Mouse (Mus musculus) cerebellum, adult 2 months (tissue): ENCODE measurements around the gene Prss12. TPM values are rescaled to one million over a fixed set of nuclear protein-coding genes. Genes with fewer than 3 reads are reported as not detected.
A peak's percentile ranks its signal among the peaks of the same experiment; 100 is the strongest.

Experiments used
- DNase-seq, 2 experiments: peaks; one replicate each; pipeline ENCODE4 v3.0.0; 2021
- H3K27ac ChIP-seq: fragments of 200-500 bp; 2 replicates; pipeline ENCODE4 v1.5.1; 2012; ENCODE audit warnings: low read length, control low read depth, inconsistent platforms; ENCODE audit not compliant: insufficient read depth
- H3K27me3 ChIP-seq: fragments of 200-500 bp; 2 replicates; pipeline ENCODE4 v1.6.1; 2012; ENCODE audit warnings: inconsistent platforms, mild to moderate bottlenecking, low read length, moderate library complexity; ENCODE audit not compliant: control insufficient read depth, insufficient read depth
- H3K4me1 ChIP-seq: fragments of 200-500 bp; 2 replicates; pipeline ENCODE4 v1.6.1; 2011; ENCODE audit warnings: low read length; ENCODE audit not compliant: control insufficient read depth, insufficient read depth
- H3K4me3 ChIP-seq: fragments of 200-500 bp; replicated peaks from 2 replicates; pipeline ENCODE3; 2011; ENCODE audit warnings: mild to moderate bottlenecking, low read depth, low read length, control low read depth; ENCODE audit not compliant: insufficient read depth
- CTCF ChIP-seq: fragments of 200-500 bp; IDR thresholded peaks from 2 replicates; pipeline ENCODE4 v1.5.1; 2011; ENCODE audit warnings: low read depth, mild to moderate bottlenecking, control low read depth, low read length, moderate library complexity, borderline replicate concordance; ENCODE audit not compliant: insufficient read depth
- POLR2A ChIP-seq: fragments of 200-500 bp; IDR thresholded peaks from 2 replicates; pipeline ENCODE4 v1.6.1; 2011; ENCODE audit warnings: low read length, control low read depth, borderline replicate concordance; ENCODE audit not compliant: insufficient read depth
- WGBS: fragments of 180-500 bp; shearing (Covaris S2); methylation state at CpG from one replicate; pipeline ENCODE4 v1.1.7; 2018; 5-methylcytosine and 5-hydroxymethylcytosine counted together
- polyA plus RNA-seq: library from polyadenylated mRNA; depleted of rRNA; stranded (reverse); fragments of >200 nt; gene quantifications from 2 replicates; pipeline ENCODE4 v1.2.3, GENCODE M21; 2012

The Prss12 gene
- polyA plus RNA-seq, 1 experiment, result 2.4 TPM

DNA sequence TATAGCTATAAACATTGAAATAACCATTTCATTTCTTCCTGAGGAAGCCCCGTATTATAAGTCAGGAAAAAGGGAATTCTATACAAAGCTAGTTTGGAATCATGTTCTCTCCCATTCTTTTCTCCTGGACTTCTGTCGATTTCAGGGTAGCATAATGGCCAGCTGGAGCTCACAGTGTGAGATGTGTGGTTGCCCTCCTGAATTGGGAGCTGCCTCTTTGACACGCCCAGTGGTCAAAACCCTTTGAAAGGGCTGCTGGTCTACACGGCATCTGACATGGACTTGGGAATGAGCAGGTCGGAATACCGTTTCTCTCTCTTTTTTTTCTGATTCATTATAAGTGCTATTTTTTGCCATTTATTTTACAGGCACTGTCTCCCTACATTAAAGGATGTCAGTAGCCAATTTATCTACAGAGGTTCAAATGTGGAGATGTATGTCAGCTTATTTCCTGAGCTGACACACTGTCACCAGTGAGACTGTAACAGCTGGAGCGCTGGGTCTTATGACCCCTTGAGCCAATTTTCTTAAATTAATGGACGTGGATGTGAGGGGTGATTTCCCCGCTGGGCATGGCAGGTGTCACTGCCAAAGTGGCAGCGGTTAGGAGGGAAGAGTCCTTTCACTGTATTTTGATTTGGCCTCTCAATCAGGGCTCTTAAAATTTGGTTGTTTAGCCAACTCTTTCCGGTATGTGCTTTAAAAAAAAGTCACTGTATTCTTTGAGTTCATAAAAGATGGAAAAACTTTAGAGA is 79.8 kb downstream of the Prss12 start:
- WGBS, result 16% methylated on average over 11 of the region's 11 CpGs
- TF ChIP-seq CTCF (0 out of 2 replicates have a peak, but pooled peaks have one; percentile 4), POLR2A (no peak)
- DNase-seq, result peak; percentile 50 to 76

DNA sequence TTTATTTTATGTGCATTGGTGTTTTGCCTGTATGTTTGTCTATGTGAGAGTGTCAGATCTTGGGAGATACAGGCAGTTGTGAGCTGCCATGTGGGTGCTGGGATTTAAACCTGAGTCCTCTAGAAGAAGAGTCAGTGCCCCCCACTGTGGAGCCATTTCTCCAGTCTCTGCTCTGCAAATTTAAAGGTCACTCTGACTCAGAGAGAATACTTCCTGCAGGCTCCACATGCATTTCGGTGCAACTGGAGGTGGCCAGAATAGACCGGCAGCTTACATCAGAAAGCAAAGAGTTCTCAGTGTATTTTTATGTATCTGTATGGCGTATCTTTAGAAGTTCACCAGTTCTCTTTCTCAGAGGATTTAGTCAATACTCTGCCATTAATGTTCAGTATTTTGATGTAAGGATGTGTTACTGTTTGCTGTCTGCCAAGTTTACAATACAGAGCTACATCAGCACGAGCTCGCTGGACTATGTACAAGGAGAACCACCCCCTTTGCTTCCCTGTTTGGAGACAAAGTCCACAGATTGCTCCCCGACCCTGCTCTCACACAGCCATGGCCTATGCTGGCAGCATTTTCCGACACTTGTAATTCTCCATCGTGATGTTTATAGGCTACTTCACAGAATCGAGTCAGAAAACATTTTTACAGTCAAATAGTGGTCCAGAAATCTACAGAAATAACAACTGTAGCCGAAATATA is 81.2 kb downstream of the Prss12 start:
- peak overlapping the region; percentile 5; the same call in 1 of the 2 replicates for H3K27ac ChIP-seq
- peak in 1 of 2 experiments; percentile 64 for DNase-seq
- peaks cover 17% of the 10 kb centered on the region for H3K4me1 ChIP-seq
- no peaks in the 10 kb centered on the region for H3K27me3 ChIP-seq
- 59% methylated on average over 10 of the region's 10 CpGs for WGBS
- TF ChIP-seq POLR2A, result no peak
- no peak for TF ChIP-seq CTCF
- no peak overlapping the region for H3K4me3 ChIP-seq

More for the DNA sequence above, 79.8 kb downstream of the Prss12 start:
- peaks cover 12% of the 10 kb centered on the region for H3K4me1 ChIP-seq
- 0 out of 2 replicates have a peak overlapping the region, but pooled peaks have one; percentile 28 for H3K27ac ChIP-seq
- no peak overlapping the region for H3K4me3 ChIP-seq
- H3K27me3 ChIP-seq, result no peaks in the 10 kb centered on the region

DNA sequence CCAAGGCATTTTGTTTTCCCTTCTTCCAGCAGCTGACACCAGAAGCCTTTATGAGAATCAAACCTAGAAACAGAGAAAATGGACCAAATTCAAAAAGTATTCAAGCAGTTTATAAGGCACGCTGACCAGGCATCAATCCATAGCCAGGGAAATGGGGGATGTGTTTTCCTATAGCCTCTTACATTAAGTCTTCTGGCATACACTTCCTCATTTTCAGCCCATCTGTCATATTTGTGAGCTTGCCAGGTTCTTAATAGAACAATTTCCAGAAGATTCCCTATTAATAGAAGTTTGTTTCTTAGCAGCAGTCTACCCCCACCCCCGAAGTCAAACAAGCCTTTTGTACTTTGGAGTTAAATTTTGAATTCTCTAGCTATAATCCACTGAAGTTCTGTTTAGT is 84.4 kb downstream of the Prss12 start:
- 5% methylated on average over 2 of the region's 2 CpGs for WGBS
- peak in 1 of 2 experiments; percentile 80 for DNase-seq
- TF ChIP-seq CTCF (no peak), POLR2A (no peak)
- Histone ChIP-seq H3K4me3 (no peak overlapping the region), H3K27ac (no peak overlapping the region), H3K4me1 (peaks cover 17% of the 10 kb centered on the region), H3K27me3 (no peaks in the 10 kb centered on the region)

DNA sequence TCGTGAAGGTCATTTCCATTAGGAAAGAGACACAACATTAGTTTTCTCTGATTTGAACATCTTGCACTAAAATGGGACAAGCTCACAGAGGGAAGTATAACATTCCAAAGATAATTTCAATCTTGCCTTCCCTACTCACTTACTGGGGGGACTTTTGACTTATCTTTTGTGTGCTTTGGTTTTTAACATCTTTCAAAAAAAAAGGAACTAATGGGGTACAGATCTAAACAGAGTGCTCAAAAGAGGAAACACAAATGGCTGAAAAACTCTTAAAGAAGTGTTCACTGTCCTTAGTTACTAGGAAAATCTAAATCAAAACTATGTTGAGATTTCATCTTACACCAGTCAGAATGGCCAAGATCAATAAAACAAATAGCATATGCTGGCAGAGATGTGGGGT is 90.6 kb downstream of the Prss12 start:
- no peak overlapping the region for H3K4me3 ChIP-seq
- TF ChIP-seq POLR2A (no peak), CTCF (no peak)
- no peak overlapping the region for H3K27ac ChIP-seq
- no peak for DNase-seq
- H3K27me3 ChIP-seq, result no peaks in the 10 kb centered on the region
- 83% methylated on average over 1 of the region's 1 CpGs for WGBS
- no peaks in the 10 kb centered on the region; the same call in 1 of the 2 replicates for H3K4me1 ChIP-seq

DNA sequence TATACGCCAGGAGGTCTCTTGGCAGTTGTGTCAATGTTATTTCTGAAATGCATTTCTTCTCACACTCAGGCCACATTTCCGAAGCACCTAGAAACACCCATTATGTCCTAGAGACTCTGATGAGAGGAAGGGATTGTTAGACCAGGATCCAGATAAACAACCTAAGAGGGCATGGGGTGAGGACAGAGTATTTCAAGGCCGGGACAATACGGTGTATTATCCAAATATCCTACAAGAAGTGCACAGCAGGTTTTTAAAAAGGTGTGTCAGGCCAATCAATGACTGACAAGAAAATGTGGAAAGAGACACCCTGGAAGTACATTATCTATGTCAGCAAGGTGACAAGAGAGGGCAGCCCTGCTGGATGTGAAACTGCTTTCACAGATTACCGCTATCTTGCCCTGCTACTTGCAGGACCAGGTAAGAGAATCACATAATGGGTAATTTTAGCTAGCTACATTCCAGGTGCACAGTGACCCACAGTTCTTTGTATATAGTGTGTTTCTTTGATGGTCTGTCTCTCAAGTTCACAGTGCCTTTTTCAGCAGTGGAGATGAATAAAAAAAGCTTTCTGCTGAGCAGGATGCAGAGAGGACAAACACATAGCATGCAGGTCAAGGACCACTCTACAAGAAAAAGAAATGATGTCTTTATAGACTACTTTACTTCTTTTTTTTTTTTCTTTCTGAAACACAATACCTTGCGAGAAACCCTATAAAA is 97.0 kb downstream of the Prss12 start:
- Histone ChIP-seq H3K27ac (no peak overlapping the region), H3K27me3 (no peaks in the 10 kb centered on the region), H3K4me3 (no peak overlapping the region), H3K4me1 (no peaks in the 10 kb centered on the region)
- no peak for DNase-seq
- 81% methylated on average over 6 of the region's 6 CpGs for WGBS
- no peak for TF ChIP-seq CTCF
- TF ChIP-seq POLR2A, result no peak

DNA sequence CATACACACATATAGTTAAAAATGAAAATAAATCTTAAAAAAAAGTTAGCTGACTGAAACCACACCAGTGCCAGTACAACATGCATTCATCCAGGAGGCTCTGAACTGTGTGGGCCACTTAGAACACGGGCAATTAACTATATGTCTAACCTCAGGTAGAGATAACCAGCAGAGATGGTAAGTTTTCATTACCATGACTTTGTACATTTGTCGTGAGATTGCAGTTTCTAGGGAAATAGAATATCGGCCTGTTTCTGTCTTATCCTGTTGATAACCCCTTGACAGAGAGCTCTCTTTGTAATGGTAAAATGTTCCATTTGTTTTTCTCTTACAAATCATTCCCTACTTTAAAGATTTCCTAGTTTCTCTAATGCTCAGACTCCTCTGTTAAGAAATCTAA is 103.8 kb downstream of the Prss12 start:
- no peak for TF ChIP-seq CTCF
- no peak for TF ChIP-seq POLR2A
- 90% methylated on average over 3 of the region's 3 CpGs for WGBS

DNA sequence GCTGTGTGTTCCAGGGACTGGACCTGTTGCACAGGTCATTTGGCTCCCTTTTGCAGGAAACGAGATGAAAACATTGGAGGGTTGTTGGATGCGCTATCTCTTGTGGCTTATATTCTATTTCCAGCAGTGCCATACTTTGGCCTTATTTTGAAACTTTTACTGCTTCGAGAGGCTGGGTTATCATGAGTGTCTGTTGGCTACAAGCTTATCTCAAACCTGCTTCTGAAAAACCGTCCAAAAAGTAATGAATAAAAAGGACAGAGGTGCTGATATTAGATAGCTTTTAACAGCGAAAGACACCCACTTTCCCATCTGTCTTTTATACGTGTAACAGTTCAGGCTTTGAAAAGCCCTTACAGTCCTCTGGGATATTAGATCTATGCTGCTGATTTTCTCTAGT is 107.2 kb downstream of the Prss12 start:
- Histone ChIP-seq H3K4me1 (no peaks in the 10 kb centered on the region), H3K4me3 (no peak overlapping the region), H3K27me3 (no peaks in the 10 kb centered on the region), H3K27ac (no peak overlapping the region)
- DNase-seq, result no peak
- no peak for TF ChIP-seq CTCF
- no peak for TF ChIP-seq POLR2A
- 89% methylated on average over 6 of the region's 6 CpGs for WGBS

More for the DNA sequence above, 103.8 kb downstream of the Prss12 start:
- DNase-seq, result no peak
- H3K27me3 ChIP-seq, result no peaks in the 10 kb centered on the region
- no peak overlapping the region for H3K27ac ChIP-seq
- H3K4me1 ChIP-seq, result no peaks in the 10 kb centered on the region
- H3K4me3 ChIP-seq, result no peak overlapping the region
